Mouse (Mus musculus) thymus, postnatal 25 days (tissue): ENCODE results near the gene Gpr162.
"Not testable (repeated sequence)": the region's sequence is repeated elsewhere in the genome, so short reads cannot be mapped to it uniquely, and the experiment has no call there.

Experiments used
- DNase-seq: peaks from one replicate; pipeline ENCODE4 v3.0.0; 2022

Gpr162 gene

DNA sequence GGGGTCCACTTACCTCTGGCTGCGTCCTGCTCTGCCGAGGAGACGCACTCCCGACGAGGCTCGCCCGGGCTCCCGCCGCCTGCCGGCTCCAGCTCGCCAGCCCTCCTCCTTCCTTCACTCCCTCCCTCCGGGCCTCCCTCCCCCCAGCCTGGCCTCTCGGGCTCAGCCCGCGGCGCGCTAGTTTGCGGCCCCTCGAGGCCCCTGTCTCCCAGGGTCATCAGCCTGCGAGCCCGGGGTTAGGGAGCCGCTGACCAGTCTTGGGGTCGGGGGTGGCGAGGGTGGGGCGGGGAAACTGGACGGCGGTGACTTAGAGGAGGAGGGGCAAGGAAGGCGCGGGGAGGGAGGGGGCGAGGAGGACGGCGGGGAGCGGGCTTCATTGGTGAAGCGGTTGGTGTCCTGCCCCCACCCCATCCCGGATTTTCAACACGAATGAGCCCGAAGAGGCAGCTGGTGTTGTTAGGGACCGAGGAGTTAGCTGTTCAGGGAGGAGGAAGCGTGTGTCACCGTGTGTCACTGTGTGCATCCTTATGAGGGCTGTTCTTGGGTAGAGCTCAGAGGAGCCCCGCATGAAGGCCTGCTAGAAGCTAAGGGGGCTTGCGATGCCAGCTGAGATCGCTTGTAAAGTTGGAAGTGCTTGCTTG lies at the start of gene Gpr162:
Gpr162 (minus strand) TSS at position 326 of the 641 bp plus-strand sequence.
- peak; percentile 76 for DNase-seq

DNA sequence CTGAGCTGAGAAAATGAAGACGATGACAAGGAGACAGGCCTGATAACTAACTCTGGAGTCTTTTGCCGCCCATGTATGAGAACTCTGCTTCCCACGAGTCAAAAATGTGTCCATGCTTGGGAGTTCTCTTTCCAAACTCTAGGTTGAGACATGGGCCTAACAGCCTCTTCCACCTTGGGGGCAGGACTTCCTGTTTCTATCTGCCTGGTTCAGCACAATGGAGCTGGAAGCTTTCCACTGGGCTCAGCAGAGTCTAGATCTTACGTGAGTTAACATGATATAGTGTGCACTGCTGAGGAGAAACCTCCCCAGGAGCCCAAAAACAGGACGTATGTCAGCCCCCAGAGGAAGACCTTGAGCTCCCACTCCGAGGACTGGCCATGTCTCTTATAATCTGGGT lies 49.4 kb upstream of the Gpr162 start:
- no peak for DNase-seq

- peak; percentile 66 for DNase-seq
Measured at GRCm38 (mm10) chr6:124911533-124912218, 47.9 kb upstream of the Gpr162 start, which contains the start of gene Lag3. TSS of gene Lag3 (minus strand) at chr6:124911705.

- no peak for DNase-seq
Measured at GRCm38 (mm10) chr6:124910032-124910431, 46.2 kb upstream of the Gpr162 start.

DNA sequence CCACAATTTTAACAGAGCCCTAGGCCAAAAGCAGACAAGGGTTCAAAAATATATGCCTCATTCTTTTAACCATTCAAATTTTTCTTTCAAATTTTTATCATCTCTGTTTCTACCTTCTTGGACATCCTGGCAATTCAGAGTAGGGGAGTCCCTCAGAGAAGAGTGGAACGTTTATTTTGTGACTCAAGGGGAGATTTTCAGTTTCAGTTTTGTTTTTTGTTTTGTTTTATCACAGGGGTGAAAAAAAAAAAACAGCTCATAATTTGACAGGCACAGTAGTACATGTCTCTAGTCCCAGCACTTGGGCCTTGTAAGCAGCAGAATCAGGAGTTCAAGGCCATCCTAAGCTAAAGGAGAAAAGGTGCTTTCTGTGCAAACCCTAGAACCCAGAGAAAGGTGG lies 44.0 kb upstream of the Gpr162 start:
- DNase-seq, result no peak

- DNase-seq, result no peak
Measured at GRCm38 (mm10) chr6:124904991-124905860, 41.4 kb upstream of the Gpr162 start.

GRCm38 (mm10) chr6:124904161-124904981 lies 40.6 kb upstream of the Gpr162 start:
- DNase-seq, result peak; percentile 73

- peak; percentile 99 for DNase-seq
Measured at GRCm38 (mm10) chr6:124903580-124904151, 39.9 kb upstream of the Gpr162 start.

GRCm38 (mm10) chr6:124901851-124902250 lies 38.1 kb upstream of the Gpr162 start:
- peak; percentile 45 for DNase-seq

DNA sequence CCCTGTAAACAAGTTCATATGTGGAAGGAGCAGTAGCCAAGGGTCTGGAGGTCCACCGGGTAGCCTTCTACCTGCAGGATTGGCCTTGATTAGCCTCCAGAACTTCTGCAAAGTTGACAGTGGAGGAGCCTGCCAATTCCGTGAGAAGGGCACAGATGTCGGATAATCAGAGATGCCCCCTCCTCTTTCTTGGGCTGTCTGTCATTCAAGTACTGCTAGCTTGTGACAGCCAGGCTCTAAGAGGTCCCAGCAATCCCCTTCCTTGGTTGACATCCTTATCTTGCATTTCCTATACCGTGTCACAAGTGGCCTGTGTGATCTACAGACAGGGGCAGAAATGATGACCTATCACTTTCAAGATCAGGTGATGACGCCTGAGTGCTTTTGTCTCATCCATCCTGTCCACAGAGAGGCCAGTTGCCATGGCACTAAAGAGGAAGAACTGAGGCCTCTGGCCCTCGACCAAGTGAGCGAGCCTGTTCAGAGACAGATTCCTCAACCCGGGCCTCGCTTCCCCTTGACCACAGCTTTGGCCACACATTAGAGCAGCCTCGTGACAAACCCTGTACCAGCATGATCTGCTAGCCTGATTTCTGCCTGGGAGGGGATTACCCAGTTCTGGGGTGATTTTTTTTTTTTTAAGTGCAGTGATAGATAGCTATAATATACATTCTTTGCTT lies 37.2 kb upstream of the Gpr162 start:
- DNase-seq, result peak; percentile 71

GRCm38 (mm10) chr6:124900056-124900800 lies 36.4 kb upstream of the Gpr162 start:
- DNase-seq, result peak; percentile 88

GRCm38 (mm10) chr6:124898359-124898758 lies 34.6 kb upstream of the Gpr162 start:
- DNase-seq, result peak; percentile 59

DNA sequence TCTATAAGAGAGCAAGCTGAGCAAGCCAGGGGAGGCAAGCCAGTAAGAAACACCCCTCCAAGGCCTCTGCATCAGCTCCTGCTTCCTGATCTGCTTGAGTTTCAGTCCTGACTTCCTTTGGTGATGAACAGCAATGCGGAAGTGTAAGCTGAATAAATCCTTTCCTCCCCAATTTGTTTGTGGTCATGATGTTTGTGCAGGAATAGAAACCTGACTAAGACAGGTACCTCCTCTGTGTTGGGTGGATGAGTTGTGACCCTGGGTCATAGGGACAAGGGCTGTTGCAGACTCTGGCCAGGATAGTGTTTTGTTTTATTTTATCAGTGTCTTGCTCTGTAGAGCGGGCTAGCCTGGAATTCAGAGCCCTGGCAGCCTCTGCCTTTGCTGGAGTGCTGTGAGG lies 30.3 kb upstream of the Gpr162 start:
- DNase-seq, result not testable (repeated sequence)

- no peak for DNase-seq
Measured at GRCm38 (mm10) chr6:124890997-124891396, 27.2 kb upstream of the Gpr162 start.

DNA sequence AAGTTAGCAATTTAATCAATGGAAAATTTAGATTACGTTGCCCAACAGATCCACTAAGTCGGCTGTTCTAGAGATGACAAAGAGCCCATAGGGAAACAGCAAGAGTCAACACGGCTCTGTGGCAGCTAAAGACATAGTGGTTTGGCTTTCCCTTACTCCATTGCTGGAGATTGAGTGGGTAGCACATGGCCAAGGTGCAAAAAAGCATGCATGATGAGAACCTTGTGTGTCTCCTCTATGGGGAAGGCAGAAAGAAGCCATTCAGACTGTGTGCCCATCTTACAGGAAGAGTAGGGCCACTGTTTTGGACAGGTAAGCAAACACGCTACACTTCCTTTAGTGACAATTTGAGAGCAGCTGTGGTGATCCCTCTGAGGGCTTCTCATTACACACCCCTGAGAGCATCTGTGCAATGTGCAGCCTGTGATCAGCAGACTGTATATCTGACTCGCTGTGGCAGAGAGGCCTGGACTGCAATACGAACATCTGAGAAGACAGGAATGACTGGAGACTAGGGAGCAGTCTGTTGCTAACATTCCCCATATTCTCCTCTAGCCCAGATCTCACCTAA lies 24.9 kb upstream of the Gpr162 start:
- peak; percentile 53 for DNase-seq

DNA sequence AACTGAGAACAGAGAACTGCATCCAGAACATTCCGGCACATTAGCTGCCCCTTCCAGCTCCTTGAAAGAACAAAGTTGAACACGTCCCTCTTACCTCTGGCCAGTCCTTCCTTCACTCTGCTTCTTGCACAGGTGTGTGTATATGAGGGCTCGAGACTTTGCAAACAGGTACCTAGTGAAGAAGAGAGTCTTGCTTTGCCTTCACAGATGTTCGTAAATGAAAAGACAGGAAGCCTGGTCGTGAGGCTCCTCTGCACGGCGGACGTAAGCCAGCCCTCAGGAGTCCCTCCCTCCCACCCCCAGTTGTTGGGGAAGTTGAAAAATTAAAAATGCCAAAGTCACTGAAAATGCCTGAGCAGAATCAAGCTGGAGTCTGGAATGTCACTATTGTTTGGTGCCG lies 24.2 kb upstream of the Gpr162 start, which contains the start of gene Cd4:
Cd4 (minus strand) TSS at position 236 of the 400 bp plus-strand sequence.
- peak; percentile 65 for DNase-seq

DNA sequence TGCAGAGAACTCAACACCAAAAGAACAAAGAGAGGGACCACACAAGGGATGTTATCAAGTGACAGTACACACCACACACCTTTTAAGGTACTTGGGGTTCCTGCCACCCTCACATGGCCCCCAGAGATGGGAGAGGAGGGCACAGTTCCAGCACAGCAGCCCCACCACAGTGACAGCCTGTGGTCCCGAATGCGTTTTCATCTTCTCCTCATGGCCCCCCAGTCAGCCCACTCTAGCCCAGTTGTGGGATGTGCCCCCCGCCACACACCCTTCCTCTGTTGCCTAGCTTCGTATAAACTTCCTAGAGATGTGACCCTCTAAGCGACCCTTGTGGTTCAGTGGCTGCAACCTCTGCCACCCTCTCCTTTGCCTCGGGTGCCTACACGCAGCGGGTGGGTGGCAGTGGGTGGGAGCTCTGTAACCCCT lies 22.2 kb upstream of the Gpr162 start:
- peak; percentile 72 for DNase-seq

GRCm38 (mm10) chr6:124884714-124885500 lies 21.1 kb upstream of the Gpr162 start:
- DNase-seq, result peak; percentile 78

- DNase-seq, result no peak
Measured at GRCm38 (mm10) chr6:124883351-124883750, 19.6 kb upstream of the Gpr162 start.
